Mouse (Mus musculus) thymus, postnatal 10 days (tissue): Measurements from ENCODE around the gene Plekha5.

ENCODE experiments used
- DNase-seq, 2 experiments: peaks; one replicate each; pipeline ENCODE4 v3.0.0; 2021; ENCODE audit warnings: low spot score in 2 of 2

Gene Plekha5

GRCm38 (mm10) chr6:140611282-140611681 lies 187.4 kb downstream of the Plekha5 start:
- no peak for DNase-seq

DNA sequence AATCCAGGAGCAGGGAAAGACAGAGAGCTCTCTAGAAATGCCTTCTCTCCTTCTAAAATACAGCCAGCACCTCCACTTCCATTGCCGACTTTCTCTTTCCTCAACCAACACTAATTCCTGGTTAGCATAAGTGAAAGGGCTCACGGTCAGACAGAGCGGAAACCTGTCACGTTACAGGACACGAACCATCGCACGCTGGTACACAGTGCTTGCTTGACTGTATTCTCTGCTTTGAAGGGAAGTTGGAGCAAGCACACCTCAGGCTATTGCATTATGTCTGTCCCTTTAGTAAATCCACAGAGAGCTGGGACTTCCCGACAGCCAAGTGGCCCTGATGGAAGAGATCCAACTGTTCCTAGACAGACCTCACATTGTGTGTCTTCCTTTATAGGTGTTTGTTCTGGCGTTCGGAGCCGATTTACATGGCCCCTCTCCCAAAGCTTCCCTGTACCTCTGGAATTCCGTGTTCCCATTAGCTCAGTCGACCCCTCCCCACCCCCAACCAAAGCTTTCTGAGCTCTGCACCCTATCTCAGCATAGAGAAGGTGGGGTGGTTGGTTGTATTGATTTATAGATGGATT lies 188.1 kb downstream of the Plekha5 start:
- DNase-seq, result no peak

DNA sequence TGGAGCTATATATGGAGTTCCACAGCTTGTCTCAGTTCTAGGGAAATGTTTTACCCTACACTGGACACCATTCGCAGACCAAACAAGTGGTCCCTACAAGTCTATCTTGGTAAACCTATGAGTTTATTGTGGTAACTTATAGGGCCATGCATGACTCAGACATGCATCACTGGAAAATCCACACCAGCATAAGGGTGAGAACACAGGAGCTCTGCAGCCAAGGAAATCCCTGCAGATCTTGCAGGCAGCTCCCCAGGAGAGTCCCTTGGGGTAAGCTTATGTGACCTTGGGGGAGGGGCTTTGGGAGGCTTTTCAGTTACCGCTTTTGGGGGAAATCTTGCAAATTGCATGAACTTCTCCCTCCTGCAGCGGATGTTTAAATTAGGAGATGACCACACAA lies 190.0 kb downstream of the Plekha5 start:
- no peak for DNase-seq

DNA sequence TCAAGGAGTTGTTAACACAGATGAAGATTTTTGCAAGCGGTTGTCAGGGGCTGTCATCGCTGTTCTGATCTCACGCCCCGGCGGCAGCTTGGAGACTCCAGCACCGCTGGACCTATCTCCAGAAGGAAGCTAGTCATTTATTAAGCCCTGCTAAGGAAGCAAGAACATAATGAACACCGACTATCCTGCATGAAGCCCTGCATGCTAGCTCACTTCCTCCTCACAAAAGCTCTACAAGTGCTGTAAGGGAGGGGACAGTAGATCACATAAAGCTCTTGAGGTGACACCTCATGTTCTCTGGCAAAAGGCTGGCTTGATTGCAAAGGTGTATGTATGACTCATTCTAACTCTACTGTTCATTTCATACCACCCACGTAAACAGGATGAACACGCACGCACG lies 190.9 kb downstream of the Plekha5 start:
- DNase-seq, result no peak

GRCm38 (mm10) chr6:140620531-140621349 lies 196.9 kb downstream of the Plekha5 start:
- no peak for DNase-seq

DNA sequence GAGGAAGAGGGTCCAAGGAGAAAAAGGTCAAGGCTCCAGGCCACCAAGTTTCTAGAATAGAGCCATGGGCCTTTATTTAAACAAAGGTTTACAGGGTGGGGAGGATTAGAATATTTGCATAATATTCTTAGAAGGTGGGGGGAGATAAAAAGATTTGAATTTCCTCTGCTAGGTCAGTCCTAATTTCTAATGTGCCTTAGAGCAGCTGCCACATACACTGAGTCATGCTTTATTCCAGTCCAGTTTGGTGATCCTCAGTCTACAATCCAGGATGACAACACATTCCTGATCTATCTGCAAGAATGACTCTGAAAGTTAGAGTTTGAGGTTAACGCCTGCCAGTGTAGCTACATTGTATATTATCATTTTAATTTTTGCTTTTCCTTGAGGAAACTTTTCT lies 197.8 kb downstream of the Plekha5 start:
- no peak for DNase-seq

- DNase-seq, result peak in 1 of 2 experiments; percentile 40
Observed at GRCm38 (mm10) chr6:140622391-140623225, 198.8 kb downstream of the Plekha5 start, which contains the start of gene Aebp2. Gene Aebp2 (plus strand): TSS chr6:140622663.

GRCm38 (mm10) chr6:140623226-140624095 lies 199.6 kb downstream of the Plekha5 start:
- peak; percentile 87 to 93 for DNase-seq

DNA sequence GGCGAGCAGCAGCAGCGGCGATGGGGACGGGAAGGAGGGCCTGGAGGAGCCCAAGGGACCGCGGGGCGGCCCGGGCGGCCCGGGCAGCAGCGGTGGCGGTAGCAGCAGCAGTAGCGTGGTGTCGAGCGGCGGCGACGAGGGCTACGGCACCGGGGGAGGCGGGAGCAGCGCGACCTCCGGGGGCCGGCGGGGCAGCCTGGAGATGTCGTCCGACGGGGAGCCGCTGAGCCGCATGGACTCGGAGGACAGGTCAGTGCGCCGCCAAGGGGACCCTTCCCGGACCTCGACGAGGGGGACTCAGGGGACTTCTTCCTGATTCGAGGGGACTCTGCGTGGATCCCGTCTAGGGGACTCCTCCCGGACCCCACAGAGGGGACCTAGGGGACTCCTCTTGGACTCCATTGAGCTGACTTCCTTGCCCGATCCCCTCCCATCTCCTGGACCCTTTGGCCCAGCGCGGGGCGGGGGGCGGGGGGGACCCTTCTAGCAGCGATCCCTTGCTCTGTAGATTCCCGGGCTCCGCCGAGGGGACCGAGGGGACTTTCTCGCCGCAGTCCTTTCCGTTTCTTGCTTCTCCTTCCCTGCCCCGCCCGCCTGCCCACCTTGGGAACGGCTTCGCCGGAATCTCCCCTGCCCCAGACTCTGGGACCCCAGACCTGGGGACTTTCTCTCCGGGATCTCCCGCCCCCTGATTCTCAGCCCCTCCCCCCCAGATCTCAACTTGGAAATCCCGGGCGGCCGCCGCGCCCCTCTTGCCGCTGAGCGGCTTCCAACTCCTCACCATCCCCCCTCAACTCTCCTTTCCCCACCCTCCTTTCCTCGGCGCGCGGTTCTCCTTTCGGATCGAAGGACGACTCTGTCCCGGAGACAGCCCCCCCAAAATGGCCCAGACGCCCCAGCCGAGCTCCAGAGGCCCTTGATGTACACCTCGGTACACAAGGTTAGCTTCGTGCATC lies 200.5 kb downstream of the Plekha5 start:
- peak; percentile 54 to 61 for DNase-seq

- peak; percentile 39 to 52 for DNase-seq
Observed at GRCm38 (mm10) chr6:140629176-140629859, 205.5 kb downstream of the Plekha5 start.

GRCm38 (mm10) chr6:140630306-140630705 lies 206.5 kb downstream of the Plekha5 start:
- DNase-seq, result peak; percentile 26 to 47

DNA sequence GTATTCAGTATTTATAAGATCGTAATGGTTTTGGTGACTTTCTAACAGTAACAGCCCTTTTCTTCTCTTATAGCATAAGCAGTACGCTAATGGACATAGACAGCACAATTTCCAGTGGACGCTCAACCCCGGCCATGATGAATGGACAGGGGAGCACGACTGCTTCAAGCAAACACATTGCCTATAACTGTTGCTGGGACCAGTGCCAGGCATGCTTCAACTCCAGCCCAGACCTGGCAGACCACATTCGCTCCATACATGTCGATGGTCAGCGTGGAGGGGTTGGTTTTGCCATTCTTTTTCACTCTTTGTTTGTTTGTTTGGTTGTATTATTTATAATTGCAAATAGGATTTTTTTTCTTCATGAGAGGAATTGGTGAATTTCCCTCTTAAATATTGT lies 209.8 kb downstream of the Plekha5 start:
- DNase-seq, result no peak

- no peak for DNase-seq
Observed at GRCm38 (mm10) chr6:140636290-140636689, 212.4 kb downstream of the Plekha5 start.

- DNase-seq, result no peak
Observed at GRCm38 (mm10) chr6:140642010-140642409, 218.2 kb downstream of the Plekha5 start.

DNA sequence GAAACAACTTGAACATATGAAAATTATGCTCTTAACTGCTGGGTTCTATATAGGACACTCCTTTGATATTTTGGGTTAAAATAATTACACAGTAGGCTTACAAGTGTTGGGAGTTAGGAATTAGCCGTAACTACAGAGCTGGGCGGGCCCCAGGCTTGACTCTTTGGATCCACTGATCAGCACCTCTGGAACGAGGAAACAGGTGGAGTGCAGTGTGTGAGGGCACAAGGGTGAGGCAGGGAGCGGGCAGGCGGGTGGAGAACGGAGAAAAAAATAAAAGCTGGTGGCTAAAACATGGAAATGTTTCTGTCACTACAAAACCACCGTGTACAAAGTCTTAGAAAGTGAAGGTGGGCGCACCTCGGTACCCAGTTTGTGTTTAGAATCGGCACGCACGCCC lies 218.8 kb downstream of the Plekha5 start:
- no peak for DNase-seq

- DNase-seq, result no peak
Observed at GRCm38 (mm10) chr6:140645931-140646330, 222.1 kb downstream of the Plekha5 start.
